In the genomic region with DNA sequence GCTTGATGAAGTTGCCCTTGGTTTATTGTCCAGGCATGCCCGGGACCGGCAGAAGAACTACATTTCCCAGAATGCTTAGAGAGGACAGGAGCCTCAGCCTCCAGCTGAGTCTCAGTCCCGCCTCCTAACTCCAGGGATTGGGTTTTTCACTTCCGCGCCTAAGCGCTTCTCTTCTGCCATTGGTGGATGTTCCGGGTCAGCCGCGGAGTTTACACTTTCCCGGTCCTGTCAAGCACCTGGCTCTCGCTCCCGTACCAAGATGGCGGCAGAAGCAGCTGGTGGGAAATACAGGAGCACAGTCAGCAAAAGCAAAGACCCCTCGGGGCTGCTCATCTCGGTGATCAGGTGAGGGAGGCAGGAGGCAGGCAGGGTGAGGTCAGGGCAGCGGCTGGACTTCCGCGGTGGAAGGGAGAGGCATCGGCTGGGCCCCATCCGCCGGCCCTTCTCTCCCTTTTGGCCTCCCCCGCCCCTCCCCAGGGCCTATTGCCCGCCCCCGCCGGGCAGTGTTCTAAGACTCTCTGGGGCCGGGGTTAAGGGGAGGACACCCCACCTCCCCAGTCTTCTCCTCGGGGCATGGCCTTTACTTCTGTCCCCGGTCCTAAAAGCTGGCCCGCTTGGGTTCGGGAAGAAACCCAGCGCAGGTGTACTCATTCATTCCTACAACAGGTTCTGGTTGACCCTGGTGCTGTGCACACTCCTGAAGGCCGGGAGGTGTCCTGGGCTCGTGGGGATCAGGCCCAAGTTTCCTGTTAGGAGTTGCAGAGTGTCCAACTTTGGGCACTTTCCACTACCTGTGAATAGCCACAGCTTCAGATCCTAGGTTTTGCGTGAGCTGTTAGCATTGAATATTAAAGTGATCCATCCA, we compare ENCODE assay signal across 1 mouse cellular context.
TF ChIP-seq lines count a peak whose summit lies in the region.

Gene Exoc4 (plus strand): TSS at position 192 of the 865 bp plus-strand sequence.

TF ChIP-seq in CH12.LX, 34 proteins besides CTCF, POLR2A, EP300 and RAD21 (continued from another document):
- TF ChIP-seq ZKSCAN1 (IDR thresholded peaks at IDR 0.05; ENCODE audit: borderline replicate concordance, low read depth, low read length): no peak
- peak; percentile 55; the same call in 1 of the 2 replicates for TF ChIP-seq MAFK (IDR thresholded peaks at IDR 0.05; ENCODE audit: insufficient replicate concordance, low read length)
- TF ChIP-seq JUN (IDR thresholded peaks at IDR 0.05; ENCODE audit: insufficient read depth, low read depth, low read length): no peak
- no peak for TF ChIP-seq MAX (IDR thresholded peaks at IDR 0.05; ENCODE audit: low read length)
- TF ChIP-seq POLR2AphosphoS2 (IDR thresholded peaks at IDR 0.05; ENCODE audit: low read depth, low read length): no peak
- peak; percentile 48; the same call in 1 of the 2 replicates for TF ChIP-seq TCF12 (IDR thresholded peaks at IDR 0.05; ENCODE audit: low read depth, low read length)
- TF ChIP-seq MAZ (IDR thresholded peaks at IDR 0.05; ENCODE audit: low read depth, low read length): no peak
- no peak for TF ChIP-seq ZMIZ1 (IDR thresholded peaks at IDR 0.05; ENCODE audit: low read depth, low read length)
- TF ChIP-seq BHLHE40 (IDR thresholded peaks at IDR 0.05; ENCODE audit: low read depth, low read length): no peak
- TF ChIP-seq ZC3H11A (IDR thresholded peaks at IDR 0.05; ENCODE audit: low read depth, low read length): no peak
- TF ChIP-seq PAX5 (IDR thresholded peaks at IDR 0.05; ENCODE audit: low read length): no peak
- no peak for TF ChIP-seq MYC (IDR thresholded peaks at IDR 0.05; ENCODE audit: low read depth, low read length)
- peak; percentile 80; the same call in 1 of the 2 replicates for TF ChIP-seq MXI1 (IDR thresholded peaks at IDR 0.05; ENCODE audit: low read depth, low read length)
- TF ChIP-seq ELF1 (IDR thresholded peaks at IDR 0.05; ENCODE audit: low read depth, low read length): peak; percentile 97
- no peak for TF ChIP-seq USF1 (IDR thresholded peaks at IDR 0.05; ENCODE audit: low read depth, low read length)
- peak; percentile 90 for TF ChIP-seq CHD2 (IDR thresholded peaks at IDR 0.05; ENCODE audit: low read length)
- peak; percentile 40; the same call in 1 of the 2 replicates for TF ChIP-seq GABPA (IDR thresholded peaks at IDR 0.05; ENCODE audit: insufficient replicate concordance, low read depth, low read length)
- TF ChIP-seq HCFC1 (IDR thresholded peaks at IDR 0.05; ENCODE audit: low read depth, low read length): peak; percentile 99
- 0 out of 2 replicates have a peak, but pooled peaks have one; percentile 8 for TF ChIP-seq MEF2A (IDR thresholded peaks at IDR 0.05; ENCODE audit: borderline replicate concordance, low read depth, low read length)
- peak; percentile 54; the same call in 1 of the 2 replicates for TF ChIP-seq TBP (conservative IDR thresholded peaks at IDR 0.05; ENCODE audit: low read depth, low read length)
- TF ChIP-seq NELFE (IDR thresholded peaks at IDR 0.05; ENCODE audit: low read depth, low read length): peak; percentile 55
- TF ChIP-seq ZNF384 (IDR thresholded peaks at IDR 0.05; ENCODE audit: low read depth, low read length): no peak
